ENCODE assay signal across 14 mouse cellular contexts in the genomic region with DNA sequence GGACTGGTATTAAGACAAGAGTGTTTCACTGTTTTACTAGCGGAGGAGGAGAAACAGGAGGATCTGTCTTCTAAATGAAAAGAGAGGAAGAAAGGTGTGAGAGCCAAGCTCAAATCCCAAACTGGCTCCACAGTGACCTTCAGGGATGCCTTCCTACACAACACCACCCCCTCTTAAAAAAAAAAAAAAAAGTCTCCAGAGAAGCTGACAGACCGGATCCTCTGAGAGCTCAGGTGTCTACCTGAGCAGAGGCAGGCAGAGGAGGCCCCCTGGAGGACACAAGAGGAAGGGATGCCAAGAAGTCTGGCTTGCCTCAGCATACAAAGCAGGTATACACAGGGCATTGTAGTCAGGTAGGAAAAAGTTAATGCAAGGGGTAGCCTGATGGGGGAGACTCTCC. TPM values are rescaled to one million over a fixed set of nuclear protein-coding genes. Genes with fewer than 3 reads are reported as not detected.
DNase-seq lines count a peak whose midpoint lies in the region; ATAC-seq and TF ChIP-seq lines count a peak whose summit lies in the region.
"Had no signal": no experiment of that assay in that cellular context is flagged by ENCODE, and none has a peak within 500 bp of the region (broad histone marks: within the 10 kb centered on the region; RNA-seq: fewer than 3 reads in every experiment).

No protein-coding gene starts in this region.

- H3K27me3 ChIP-seq in kidney, adult 2 months (replicated peaks; ENCODE audit: control insufficient read depth, insufficient read depth, low read length): no peaks in the 10 kb centered on the region
- no peaks in the 10 kb centered on the region for H3K27me3 ChIP-seq in intestine, postnatal 0 days (replicated peaks; ENCODE audit: control insufficient read depth, insufficient read depth, low read length)
- H3K27me3 ChIP-seq in stomach, postnatal 0 days (ENCODE audit: control insufficient read depth, insufficient read depth, low read length): no peaks in the 10 kb centered on the region
- H3K27me3 ChIP-seq: forebrain, embryonic 15.5 days had no signal

- no peak overlapping the region for H3K9ac ChIP-seq in intestine, postnatal 0 days (ENCODE audit: low read depth, low read length)
- no peak overlapping the region for H3K9ac ChIP-seq in stomach, postnatal 0 days (ENCODE audit: low read length)
- H3K9ac ChIP-seq: forebrain, embryonic 15.5 days had no signal

- no peak for TF ChIP-seq POLR2A in kidney, adult 2 months (IDR thresholded peaks at IDR 0.05; ENCODE audit: low read depth, low read length)

- ATAC-seq in intestine, postnatal 0 days: peak; percentile 70
- ATAC-seq in stomach, postnatal 0 days (ENCODE audit: low FRiP score, low TSS enrichment): peak; percentile 86
- ATAC-seq: forebrain, embryonic 15.5 days had no signal

- no peak overlapping the region for H3K4me3 ChIP-seq in kidney, adult 2 months (ENCODE audit: insufficient read depth, low read depth, low read length)
- no peak overlapping the region for H3K4me3 ChIP-seq in intestine, postnatal 0 days (ENCODE audit: low read depth, low read length)
- H3K4me3 ChIP-seq in stomach, postnatal 0 days (ENCODE audit: low read depth, low read length): no peak overlapping the region
- H3K4me3 ChIP-seq: forebrain, embryonic 15.5 days; midbrain, embryonic 10.5 days had no signal

- H3K36me3 ChIP-seq in kidney, adult 2 months (ENCODE audit: control insufficient read depth, insufficient read depth, low read length): no peaks in the 10 kb centered on the region
- H3K36me3 ChIP-seq in intestine, postnatal 0 days (ENCODE audit: control insufficient read depth, insufficient read depth): no peaks in the 10 kb centered on the region
- H3K36me3 ChIP-seq in stomach, postnatal 0 days (ENCODE audit: control insufficient read depth, insufficient read depth, low read length): no peaks in the 10 kb centered on the region
- H3K36me3 ChIP-seq: forebrain, embryonic 15.5 days; midbrain, embryonic 10.5 days had no signal

- TF ChIP-seq CTCF in kidney, adult 2 months (conservative IDR thresholded peaks at IDR 0.05; ENCODE audit: insufficient read depth, insufficient read length, low read depth, low read length): peak; percentile 68
- peak; percentile 86 for TF ChIP-seq CTCF in intestine, postnatal 0 days (IDR thresholded peaks at IDR 0.05; ENCODE audit: low read depth)
- TF ChIP-seq CTCF in stomach, postnatal 0 days (IDR thresholded peaks at IDR 0.05; ENCODE audit: low read depth): peak; percentile 73

- H3K27ac ChIP-seq in kidney, adult 2 months (ENCODE audit: insufficient read depth, low read depth, low read length): no peak overlapping the region
- no peak overlapping the region for H3K27ac ChIP-seq in intestine, postnatal 0 days (ENCODE audit: low read depth, low read length)
- H3K27ac ChIP-seq in stomach, postnatal 0 days (replicated peaks): no peak overlapping the region
- H3K27ac ChIP-seq: forebrain, embryonic 15.5 days; midbrain, embryonic 10.5 days had no signal

- no peaks in the 10 kb centered on the region for H3K9me3 ChIP-seq in intestine, postnatal 0 days (ENCODE audit: control insufficient read depth)
- no peaks in the 10 kb centered on the region for H3K9me3 ChIP-seq in stomach, postnatal 0 days (ENCODE audit: control insufficient read depth, low read length)
- H3K9me3 ChIP-seq: forebrain, embryonic 15.5 days; midbrain, embryonic 10.5 days had no signal

- 41% methylated on average over 2 of the region's 2 CpGs for WGBS in kidney, adult 2 months
- 37% methylated on average over 2 of the region's 2 CpGs for WGBS in intestine, postnatal 0 days
- 41% methylated on average over 2 of the region's 2 CpGs for WGBS in stomach, postnatal 0 days

- peak; percentile 41 for DNase-seq in kidney, adult 2 months
- no peak for DNase-seq in kidney, postnatal 25 days
- DNase-seq in thymus, postnatal 4 days: peak; percentile 13
- no peak for DNase-seq in thymus, postnatal 10 days (ENCODE audit: low spot score in 2 of 2)
- DNase-seq in stomach, postnatal 0 days (ENCODE audit: low spot score): peak; percentile 47
- DNase-seq in gastrocnemius, postnatal 4 days (ENCODE audit: low spot score in 2 of 2): no peak
- DNase-seq in urinary bladder, postnatal 10 days (ENCODE audit: low spot score): no peak
- DNase-seq: cerebellum, adult 8-10 months; heart, adult 11 months; heart, postnatal 4 days; layer of hippocampus, postnatal 36 days had no signal

- no peak overlapping the region for H3K4me2 ChIP-seq in intestine, postnatal 0 days (replicated peaks; ENCODE audit: low read depth)
- no peak overlapping the region for H3K4me2 ChIP-seq in stomach, postnatal 0 days (replicated peaks; ENCODE audit: low read depth)
- H3K4me2 ChIP-seq: forebrain, embryonic 15.5 days had no signal

- TF ChIP-seq EP300 in stomach, postnatal 0 days (optimal IDR thresholded peaks at IDR 0.05): no peak

- H3K4me1 ChIP-seq in kidney, adult 2 months (ENCODE audit: control insufficient read depth, insufficient read depth, low read length): no peaks in the 10 kb centered on the region
- H3K4me1 ChIP-seq in intestine, postnatal 0 days (replicated peaks; ENCODE audit: control insufficient read depth, insufficient read depth, low read length): no peaks in the 10 kb centered on the region
- no peaks in the 10 kb centered on the region for H3K4me1 ChIP-seq in stomach, postnatal 0 days (replicated peaks; ENCODE audit: control insufficient read depth, insufficient read depth)
- H3K4me1 ChIP-seq: forebrain, embryonic 15.5 days; midbrain, embryonic 10.5 days had no signal

RNA-seq across cellular contexts. Expression of gene Fbln5, which starts 36.1 kb away (rescaled TPM):
- polyA plus RNA-seq in kidney, adult 2 months (2012; rRNA removed): 302 and 308 TPM in 2 replicates
- 38.1 and 39.0 TPM in 2 replicates for polyA plus RNA-seq in intestine, postnatal 0 days (2015; fragmentation: Nextera tagmentation; extraction: Ambion mirVana)
- polyA plus RNA-seq in stomach, postnatal 0 days (2015; fragmentation: Nextera tagmentation; extraction: Ambion mirVana): 50.7 and 70.9 TPM in 2 replicates
- total RNA-seq in gastrocnemius, postnatal 4 days (2021): 100 to 1,000 TPM in 1 of 2 experiments, 10 to 100 TPM in 1; 94.9 to 100 TPM

Comparison
In these comparisons a context has a peak if more than half of its experiments do, and no peak if none do; other contexts are left out.
1. DNase-seq: peak in kidney, adult 2 months (single experiment), thymus, postnatal 4 days (single experiment) and stomach, postnatal 0 days (single experiment); none in kidney, postnatal 25 days (0 of 2), thymus, postnatal 10 days (0 of 2), gastrocnemius, postnatal 4 days (0 of 2) and urinary bladder, postnatal 10 days (single experiment).
2. Peak in every context shown above with its lines, with median percentiles within 50 percentile points of each other: CTCF ChIP-seq.